Mouse (Mus musculus): ENCODE measurements at regions not wholly inside any gene's neighbourhood (a gene's known extent, or its start where the extent isn't known, plus 50 kb on each side); places are given as distances from the start of the nearest gene placed in this dataset.

DNA sequence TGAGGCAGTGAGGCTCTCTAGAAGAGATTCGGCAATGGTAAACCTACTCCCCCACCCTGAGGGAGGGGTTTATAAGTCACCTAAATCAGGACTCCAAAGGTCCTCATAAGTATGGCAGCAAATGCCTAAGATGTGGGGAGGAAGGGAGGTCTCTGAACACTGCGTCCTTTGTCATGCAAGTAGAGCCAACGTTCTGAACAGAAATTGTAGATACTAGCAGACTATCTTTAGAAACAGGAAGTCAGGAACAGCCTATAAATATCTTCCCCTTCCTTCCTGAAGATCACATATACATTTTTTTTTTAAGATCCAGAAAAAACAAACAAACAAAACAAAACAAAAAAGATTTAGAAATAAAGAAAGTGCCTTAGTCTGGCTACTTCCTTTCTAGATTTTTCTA, 169.7 kb upstream of the Dyrk2 start:
- TF ChIP-seq CTCF (IDR thresholded peaks at IDR 0.05; ENCODE audit: extremely low read depth, insufficient read depth, insufficient read length, insufficient replicate concordance) (no peak), POLR2A (IDR thresholded peaks at IDR 0.05; ENCODE audit: low read depth, low read length) (no peak)
